In the genomic region with DNA sequence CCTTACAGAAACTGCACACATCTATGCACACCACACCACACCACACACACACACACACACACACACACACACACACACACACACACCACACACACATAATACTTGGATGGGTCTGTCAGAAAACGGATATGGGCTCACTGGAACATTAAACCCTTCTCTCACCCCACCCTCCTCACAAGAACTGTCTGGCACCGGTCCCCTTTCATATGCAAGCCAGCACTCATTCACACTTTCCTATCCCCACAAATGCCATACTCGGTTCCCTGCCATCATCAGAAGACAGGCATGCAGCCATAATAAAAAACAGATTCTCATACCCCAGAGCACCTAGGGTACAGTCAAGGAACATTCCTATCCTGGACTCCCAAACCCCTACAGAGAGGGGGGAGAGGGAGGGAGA, we compare ENCODE assay signal across 11 mouse cellular contexts. TPM values are rescaled to one million over a fixed set of nuclear protein-coding genes. Genes with fewer than 3 reads are reported as not detected.
DNase-seq lines count a peak whose midpoint lies in the region; ATAC-seq and TF ChIP-seq lines count a peak whose summit lies in the region.
"Had no signal": no experiment of that assay in that cellular context is flagged by ENCODE, and none has a peak within 500 bp of the region (broad histone marks: within the 10 kb centered on the region; RNA-seq: fewer than 3 reads in every experiment).

No protein-coding gene starts in this region.

- no peak overlapping the region for H3K9ac ChIP-seq in forebrain, postnatal 0 days
- no peak overlapping the region for H3K9ac ChIP-seq in liver, embryonic 16.5 days (ENCODE audit: low read depth, low read length)
- H3K9ac ChIP-seq in intestine, postnatal 0 days (ENCODE audit: low read depth, low read length): no peak overlapping the region

- no peak overlapping the region for H3K4me3 ChIP-seq in forebrain, postnatal 0 days (ENCODE audit: low read depth, low read length)
- no peak overlapping the region for H3K4me3 ChIP-seq in liver, embryonic 16.5 days (ENCODE audit: low read depth, low read length)
- H3K4me3 ChIP-seq in intestine, postnatal 0 days (ENCODE audit: low read depth, low read length): no peak overlapping the region

- TF ChIP-seq CTCF in forebrain, postnatal 0 days (IDR thresholded peaks at IDR 0.05; ENCODE audit: low read depth): no peak
- no peak for TF ChIP-seq CTCF in intestine, postnatal 0 days (IDR thresholded peaks at IDR 0.05; ENCODE audit: low read depth)

- no peak overlapping the region for H3K27ac ChIP-seq in forebrain, postnatal 0 days (ENCODE audit: low read depth, low read length)
- H3K27ac ChIP-seq in liver, embryonic 16.5 days (ENCODE audit: low read length): no peak overlapping the region
- no peak overlapping the region for H3K27ac ChIP-seq in intestine, postnatal 0 days (ENCODE audit: low read depth, low read length)

- H3K27me3 ChIP-seq in forebrain, postnatal 0 days (ENCODE audit: insufficient read depth, low read length): no peaks in the 10 kb centered on the region
- H3K27me3 ChIP-seq in liver, embryonic 16.5 days (ENCODE audit: control insufficient read depth, insufficient read depth, low read depth, low read length): peaks cover 15% of the 10 kb centered on the region
- H3K27me3 ChIP-seq in intestine, postnatal 0 days (replicated peaks; ENCODE audit: control insufficient read depth, insufficient read depth, low read length): no peaks in the 10 kb centered on the region

- DNase-seq in cerebellum, adult 9-10 months: peak; percentile 62
- no peak for DNase-seq in cerebellum, postnatal 36 days
- DNase-seq in 3T3-L1 (ENCODE audit: low read depth, low spot score): peak; percentile 4
- DNase-seq in forebrain, postnatal 0 days: peak; percentile 57
- no peak for DNase-seq in kidney, postnatal 14 days
- no peak for DNase-seq in layer of hippocampus, adult 9-10 months (ENCODE audit: low spot score)

- no peaks in the 10 kb centered on the region for H3K9me3 ChIP-seq in forebrain, postnatal 0 days (ENCODE audit: low read length)
- H3K9me3 ChIP-seq in liver, embryonic 16.5 days (replicated peaks; ENCODE audit: control insufficient read depth, low read length): no peaks in the 10 kb centered on the region
- no peaks in the 10 kb centered on the region for H3K9me3 ChIP-seq in intestine, postnatal 0 days (ENCODE audit: control insufficient read depth)

- peaks cover 32% of the 10 kb centered on the region for H3K36me3 ChIP-seq in forebrain, postnatal 0 days (ENCODE audit: insufficient read depth)
- peaks cover 5% of the 10 kb centered on the region for H3K36me3 ChIP-seq in liver, embryonic 16.5 days (ENCODE audit: control insufficient read depth, insufficient read depth)
- H3K36me3 ChIP-seq in intestine, postnatal 0 days (ENCODE audit: control insufficient read depth, insufficient read depth): peaks cover 12% of the 10 kb centered on the region; the same call in 1 of the 2 replicates

- 20% methylated on average over 3 of the region's 3 CpGs for WGBS in forebrain, postnatal 0 days
- 42% methylated on average over 3 of the region's 3 CpGs for WGBS in liver, embryonic 16.5 days (ENCODE audit: insufficient replicate concordance)
- 52% methylated on average over 3 of the region's 3 CpGs for WGBS in intestine, postnatal 0 days

- H3K4me2 ChIP-seq in forebrain, postnatal 0 days (ENCODE audit: low read depth): peak overlapping the region; percentile 90
- H3K4me2 ChIP-seq in liver, embryonic 16.5 days (ENCODE audit: low read depth, low read length): peak overlapping the region; percentile 100; the same call in 1 of the 2 replicates
- no peak overlapping the region for H3K4me2 ChIP-seq in intestine, postnatal 0 days (replicated peaks; ENCODE audit: low read depth)

- H3K4me1 ChIP-seq in forebrain, postnatal 0 days (ENCODE audit: insufficient read depth): no peaks in the 10 kb centered on the region
- peaks cover 22% of the 10 kb centered on the region for H3K4me1 ChIP-seq in liver, embryonic 16.5 days (ENCODE audit: control insufficient read depth, low read depth, low read length)
- H3K4me1 ChIP-seq in intestine, postnatal 0 days (replicated peaks; ENCODE audit: control insufficient read depth, insufficient read depth, low read length): no peaks in the 10 kb centered on the region

- ATAC-seq in forebrain, postnatal 0 days: no peak
- ATAC-seq in liver, embryonic 16.5 days (ENCODE audit: low read depth): no peak
- ATAC-seq in intestine, postnatal 0 days: no peak

RNA-seq across cellular contexts. Expression of a gene that starts 1.7 kb away (rescaled TPM):
- total RNA-seq in forebrain, postnatal 0 days (2014; rRNA removed): 91.4 and 129 TPM in 2 replicates
- polyA plus RNA-seq in forebrain, postnatal 0 days (2015; fragmentation: Nextera tagmentation; extraction: Ambion mirVana): 13.2 and 19.5 TPM in 2 replicates
- 0.28 and 0.46 TPM in 2 replicates for polyA plus RNA-seq in liver, embryonic 16.5 days (2015; fragmentation: Nextera tagmentation; extraction: Ambion mirVana)
- polyA plus RNA-seq in intestine, postnatal 0 days (2015; fragmentation: Nextera tagmentation; extraction: Ambion mirVana): 0.52 and 0.61 TPM in 2 replicates

RNA-seq across cellular contexts. Expression of a gene that starts 13.5 kb away (rescaled TPM):
- 11.9 and 14.8 TPM in 2 replicates for total RNA-seq in forebrain, postnatal 0 days (2014; rRNA removed)
- 20.9 and 22.2 TPM in 2 replicates for polyA plus RNA-seq in forebrain, postnatal 0 days (2015; fragmentation: Nextera tagmentation; extraction: Ambion mirVana)
- polyA plus RNA-seq in liver, embryonic 16.5 days (2015; fragmentation: Nextera tagmentation; extraction: Ambion mirVana): 88.8 and 91.2 TPM in 2 replicates
- polyA plus RNA-seq in intestine, postnatal 0 days (2015; fragmentation: Nextera tagmentation; extraction: Ambion mirVana): 130 and 133 TPM in 2 replicates

RNA-seq across cellular contexts. Expression of a gene that starts 18.1 kb away (rescaled TPM):
- total RNA-seq in forebrain, postnatal 0 days (2014; rRNA removed): 32.5 and 39.6 TPM in 2 replicates
- 48.7 and 49.9 TPM in 2 replicates for polyA plus RNA-seq in forebrain, postnatal 0 days (2015; fragmentation: Nextera tagmentation; extraction: Ambion mirVana)
- polyA plus RNA-seq in liver, embryonic 16.5 days (2015; fragmentation: Nextera tagmentation; extraction: Ambion mirVana): not detected in 2 replicates
- polyA plus RNA-seq in intestine, postnatal 0 days (2015; fragmentation: Nextera tagmentation; extraction: Ambion mirVana): 0.24 and 0.39 TPM in 2 replicates
- total RNA-seq: liver, adult 2 months had no signal
- polyA plus RNA-seq: liver, adult 2 months had no signal

RNA-seq across cellular contexts. Expression of a gene that starts 32.7 kb away (rescaled TPM):
- 2.0 and 2.7 TPM in 2 replicates for total RNA-seq in forebrain, postnatal 0 days (2014; rRNA removed)
- polyA plus RNA-seq in forebrain, postnatal 0 days (2015; fragmentation: Nextera tagmentation; extraction: Ambion mirVana): 0.21 TPM in 1 of 2 replicates, not detected in the other
- not detected in 2 replicates for polyA plus RNA-seq in liver, embryonic 16.5 days (2015; fragmentation: Nextera tagmentation; extraction: Ambion mirVana)
- not detected in 2 replicates for polyA plus RNA-seq in intestine, postnatal 0 days (2015; fragmentation: Nextera tagmentation; extraction: Ambion mirVana)
- total RNA-seq: liver, adult 2 months had no signal
- polyA plus RNA-seq: gonadal fat pad, adult 2 months; kidney, embryonic 16.5 days; liver, adult 2 months had no signal

RNA-seq across cellular contexts. Expression of a gene that starts 48.0 kb away (rescaled TPM):
- total RNA-seq in forebrain, postnatal 0 days (2014; rRNA removed): 23.6 and 24.5 TPM in 2 replicates
- 9.8 and 12.5 TPM in 2 replicates for polyA plus RNA-seq in forebrain, postnatal 0 days (2015; fragmentation: Nextera tagmentation; extraction: Ambion mirVana)
- polyA plus RNA-seq in liver, embryonic 16.5 days (2015; fragmentation: Nextera tagmentation; extraction: Ambion mirVana): 41.2 and 42.5 TPM in 2 replicates
- 16.7 and 17.6 TPM in 2 replicates for polyA plus RNA-seq in intestine, postnatal 0 days (2015; fragmentation: Nextera tagmentation; extraction: Ambion mirVana)

Comparison
In these comparisons a context has a peak if more than half of its experiments do, and no peak if none do; other contexts are left out.
1. DNase-seq: peak in cerebellum, adult 9-10 months (single experiment), 3T3-L1 (single experiment) and forebrain, postnatal 0 days (single experiment); none in cerebellum, postnatal 36 days (0 of 2), kidney, postnatal 14 days (single experiment) and layer of hippocampus, adult 9-10 months (single experiment).
2. RNA of a gene that starts 18.1 kb away (polyA plus RNA-seq): 48.7 to 49.9 TPM in forebrain, postnatal 0 days; 0.24 to 0.39 TPM in intestine, postnatal 0 days and not detected in liver, embryonic 16.5 days; every median in the first group is over 10 times any median in the second.